Mouse (Mus musculus): ENCODE results near the gene Gm19935. TPM values are rescaled to one million over a fixed set of nuclear protein-coding genes. Genes with fewer than 3 reads are reported as not detected.

Gm19935 gene
- polyA plus RNA-seq, 1 experiment from 2014 or later, result not detected

GRCm38 (mm10) chr8:90820321-90820696, 3.1 kb upstream of the Gm19935 start:
- no peaks in the 10 kb centered on the region for H3K9me3 ChIP-seq (ENCODE audit: control insufficient read depth, low read length)
- H3K36me3 ChIP-seq (ENCODE audit: control insufficient read depth, insufficient read depth, low read length), result no peaks in the 10 kb centered on the region
- no peak overlapping the region for H3K27ac ChIP-seq (ENCODE audit: low read depth, low read length)
- no peak for ATAC-seq (ENCODE audit: low FRiP score)
- 84% methylated on average over 4 of the region's 4 CpGs for WGBS
- no peak overlapping the region for H3K4me3 ChIP-seq (ENCODE audit: low read depth, low read length)
- DNase-seq (ENCODE audit: low spot score, missing footprints), result peak; percentile 65
- H3K27me3 ChIP-seq (ENCODE audit: control insufficient read depth, insufficient read depth, low read length), result no peaks in the 10 kb centered on the region
- no peaks in the 10 kb centered on the region for H3K4me1 ChIP-seq (ENCODE audit: control insufficient read depth, insufficient read depth, low read length)
- no peak overlapping the region for H3K4me2 ChIP-seq
- H3K9ac ChIP-seq (ENCODE audit: low read length), result no peak overlapping the region

- Histone ChIP-seq H3K9me3 (ENCODE audit: control insufficient read depth, low read length) (no peaks in the 10 kb centered on the region), H3K4me1 (ENCODE audit: control insufficient read depth, insufficient read depth, low read length) (no peaks in the 10 kb centered on the region), H3K4me3 (ENCODE audit: low read depth, low read length) (no peak overlapping the region), H3K27ac (ENCODE audit: low read depth, low read length) (no peak overlapping the region), H3K9ac (ENCODE audit: low read length) (no peak overlapping the region), H3K4me2 (no peak overlapping the region), H3K36me3 (ENCODE audit: control insufficient read depth, insufficient read depth, low read length) (no peaks in the 10 kb centered on the region), H3K27me3 (ENCODE audit: control insufficient read depth, insufficient read depth, low read length) (no peaks in the 10 kb centered on the region)
- DNase-seq (ENCODE audit: low spot score, missing footprints) (peak; percentile 75), ATAC-seq (ENCODE audit: low FRiP score) (no peak)
- 81% methylated on average over 9 of the region's 9 CpGs for WGBS
Observed at GRCm38 (mm10) chr8:90819561-90820320, 2.5 kb upstream of the Gm19935 start.

- ATAC-seq (ENCODE audit: low FRiP score) (no peak), DNase-seq (ENCODE audit: low spot score, missing footprints) (peak; percentile 59)
- Histone ChIP-seq H3K9ac (ENCODE audit: low read length) (no peak overlapping the region), H3K4me3 (ENCODE audit: low read depth, low read length) (no peak overlapping the region), H3K4me2 (no peak overlapping the region), H3K4me1 (ENCODE audit: control insufficient read depth, insufficient read depth, low read length) (no peaks in the 10 kb centered on the region), H3K27ac (ENCODE audit: low read depth, low read length) (no peak overlapping the region), H3K36me3 (ENCODE audit: control insufficient read depth, insufficient read depth, low read length) (no peaks in the 10 kb centered on the region), H3K27me3 (ENCODE audit: control insufficient read depth, insufficient read depth, low read length) (no peaks in the 10 kb centered on the region), H3K9me3 (ENCODE audit: control insufficient read depth, low read length) (no peaks in the 10 kb centered on the region)
- 83% methylated on average over 23 of the region's 23 CpGs for WGBS
Observed at GRCm38 (mm10) chr8:90816061-90816882, 921 bp downstream of the Gm19935 start.

GRCm38 (mm10) chr8:90813602-90814320, 3.4 kb downstream of the Gm19935 start:
- no peaks in the 10 kb centered on the region for H3K9me3 ChIP-seq (ENCODE audit: control insufficient read depth, low read length)
- no peaks in the 10 kb centered on the region for H3K27me3 ChIP-seq (ENCODE audit: control insufficient read depth, insufficient read depth, low read length)
- H3K4me1 ChIP-seq (ENCODE audit: control insufficient read depth, insufficient read depth, low read length), result no peaks in the 10 kb centered on the region
- no peak overlapping the region for H3K27ac ChIP-seq (ENCODE audit: low read depth, low read length)
- no peaks in the 10 kb centered on the region for H3K36me3 ChIP-seq (ENCODE audit: control insufficient read depth, insufficient read depth, low read length)
- H3K4me3 ChIP-seq (ENCODE audit: low read depth, low read length), result no peak overlapping the region
- H3K9ac ChIP-seq (ENCODE audit: low read length), result no peak overlapping the region
- H3K4me2 ChIP-seq, result no peak overlapping the region
- ATAC-seq (ENCODE audit: low FRiP score) (no peak), DNase-seq (ENCODE audit: low spot score, missing footprints) (peak; percentile 82)
- WGBS, result 85% methylated on average over 10 of the region's 10 CpGs

- WGBS, result 57% methylated on average over 5 of the region's 5 CpGs
- ATAC-seq (ENCODE audit: low FRiP score), result no peak; the same call in 1 of the 2 replicates
- DNase-seq (ENCODE audit: low spot score, missing footprints), result no peak
- no peak overlapping the region for H3K4me2 ChIP-seq
- H3K4me1 ChIP-seq (ENCODE audit: control insufficient read depth, insufficient read depth, low read length), result peaks cover 5% of the 10 kb centered on the region; the same call in 1 of the 2 replicates
- H3K27me3 ChIP-seq (ENCODE audit: control insufficient read depth, insufficient read depth, low read length), result no peaks in the 10 kb centered on the region
- H3K9ac ChIP-seq (ENCODE audit: low read length), result no peak overlapping the region
- no peak overlapping the region for H3K4me3 ChIP-seq (ENCODE audit: low read depth, low read length)
- no peaks in the 10 kb centered on the region; the same call in 1 of the 2 replicates for H3K9me3 ChIP-seq (ENCODE audit: control insufficient read depth, low read length)
- H3K36me3 ChIP-seq (ENCODE audit: control insufficient read depth, insufficient read depth, low read length), result no peaks in the 10 kb centered on the region
- no peak overlapping the region for H3K27ac ChIP-seq (ENCODE audit: low read depth, low read length)
Observed at GRCm38 (mm10) chr8:90799473-90799872, 17.7 kb downstream of the Gm19935 start.

- no peaks in the 10 kb centered on the region for H3K27me3 ChIP-seq (ENCODE audit: control insufficient read depth, insufficient read depth, low read length)
- H3K9me3 ChIP-seq (ENCODE audit: control insufficient read depth, low read length), result no peaks in the 10 kb centered on the region
- H3K9ac ChIP-seq (ENCODE audit: low read length), result no peak overlapping the region
- H3K27ac ChIP-seq (ENCODE audit: low read depth, low read length), result no peak overlapping the region
- H3K4me2 ChIP-seq, result no peak overlapping the region
- ATAC-seq (ENCODE audit: low FRiP score) (peak; percentile 48; the same call in 1 of the 2 replicates), DNase-seq (ENCODE audit: low spot score, missing footprints) (peak; percentile 95)
- H3K4me1 ChIP-seq (ENCODE audit: control insufficient read depth, insufficient read depth, low read length), result peaks cover 7% of the 10 kb centered on the region; the same call in 1 of the 2 replicates
- 11% methylated on average over 12 of the region's 12 CpGs for WGBS
- H3K4me3 ChIP-seq (ENCODE audit: low read depth, low read length), result no peak overlapping the region
- no peaks in the 10 kb centered on the region for H3K36me3 ChIP-seq (ENCODE audit: control insufficient read depth, insufficient read depth, low read length)
Observed at GRCm38 (mm10) chr8:90794990-90795861, 22.0 kb downstream of the Gm19935 start.

- Histone ChIP-seq H3K9ac (ENCODE audit: low read length) (no peak overlapping the region), H3K9me3 (ENCODE audit: control insufficient read depth, low read length) (no peaks in the 10 kb centered on the region), H3K27me3 (ENCODE audit: control insufficient read depth, insufficient read depth, low read length) (no peaks in the 10 kb centered on the region), H3K4me1 (ENCODE audit: control insufficient read depth, insufficient read depth, low read length) (peaks cover 7% of the 10 kb centered on the region; the same call in 1 of the 2 replicates), H3K4me2 (no peak overlapping the region), H3K36me3 (ENCODE audit: control insufficient read depth, insufficient read depth, low read length) (no peaks in the 10 kb centered on the region), H3K27ac (ENCODE audit: low read depth, low read length) (no peak overlapping the region), H3K4me3 (ENCODE audit: low read depth, low read length) (no peak overlapping the region)
- ATAC-seq (ENCODE audit: low FRiP score), result peak; percentile 40; the same call in 1 of the 2 replicates
- 1% methylated on average over 3 of the region's 3 CpGs for WGBS
- peak; percentile 97 for DNase-seq (ENCODE audit: low spot score, missing footprints)
Observed at GRCm38 (mm10) chr8:90793710-90794109, 23.5 kb downstream of the Gm19935 start.

- ATAC-seq (ENCODE audit: low FRiP score) (no peak), DNase-seq (ENCODE audit: low spot score, missing footprints) (no peak)
- H3K36me3 ChIP-seq (ENCODE audit: control insufficient read depth, insufficient read depth, low read length), result no peaks in the 10 kb centered on the region
- H3K27ac ChIP-seq (ENCODE audit: low read depth, low read length), result no peak overlapping the region
- H3K4me3 ChIP-seq (ENCODE audit: low read depth, low read length), result no peak overlapping the region
- 97% methylated on average over 1 of the region's 1 CpGs for WGBS
- no peaks in the 10 kb centered on the region for H3K9me3 ChIP-seq (ENCODE audit: control insufficient read depth, low read length)
- H3K4me1 ChIP-seq (ENCODE audit: control insufficient read depth, insufficient read depth, low read length), result peaks cover 7% of the 10 kb centered on the region; the same call in 1 of the 2 replicates
- no peak overlapping the region for H3K4me2 ChIP-seq
- H3K9ac ChIP-seq (ENCODE audit: low read length), result no peak overlapping the region
- no peaks in the 10 kb centered on the region for H3K27me3 ChIP-seq (ENCODE audit: control insufficient read depth, insufficient read depth, low read length)
Observed at GRCm38 (mm10) chr8:90791616-90792015, 25.6 kb downstream of the Gm19935 start.

Measured in midbrain, embryonic 11.5 days (tissue).